Comparison of ENCODE assay signal across 8 mouse cellular contexts in the genomic region with DNA sequence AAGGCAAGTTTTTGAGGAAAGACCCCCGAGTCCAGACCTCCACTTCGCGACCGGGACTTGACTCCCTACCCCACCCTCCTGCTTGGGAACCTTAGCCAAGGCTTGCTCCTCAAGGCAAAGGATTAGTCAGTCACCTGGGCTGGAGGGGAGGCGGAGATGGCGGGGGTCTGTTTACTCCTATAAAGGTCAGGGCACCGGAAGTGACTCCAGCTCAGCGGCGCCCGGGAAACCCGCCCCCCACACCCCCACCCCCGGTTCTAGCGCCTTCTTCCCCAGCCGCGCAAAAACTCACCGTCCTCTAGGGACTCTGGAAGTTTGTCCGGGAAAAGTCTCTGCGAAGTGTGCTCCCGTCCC. TPM values are rescaled to one million over a fixed set of nuclear protein-coding genes. Genes with fewer than 3 reads are reported as not detected.
A peak's percentile ranks its signal among the peaks of the same experiment; 100 is the strongest.
DNase-seq lines count a peak whose midpoint lies in the region; ATAC-seq and TF ChIP-seq lines count a peak whose summit lies in the region.

No protein-coding gene starts in this region.

- no peaks in the 10 kb centered on the region; the same call in 1 of the 2 replicates for H3K4me1 ChIP-seq in kidney, adult 2 months (ENCODE audit: control insufficient read depth, insufficient read depth, low read length)
- H3K4me1 ChIP-seq in bone marrow macrophage, adult 2 months (ENCODE audit: control insufficient read depth, insufficient read depth, low read length) = no peaks in the 10 kb centered on the region
- peaks cover 24% of the 10 kb centered on the region for H3K4me1 ChIP-seq in hindbrain, embryonic 14.5 days (replicated peaks; ENCODE audit: control insufficient read depth, insufficient read depth, low read length)
- peaks cover 25% of the 10 kb centered on the region for H3K4me1 ChIP-seq in midbrain, embryonic 15.5 days

- no peaks in the 10 kb centered on the region for H3K9me3 ChIP-seq in hindbrain, embryonic 14.5 days (ENCODE audit: control insufficient read depth, low read length)
- no peaks in the 10 kb centered on the region for H3K9me3 ChIP-seq in midbrain, embryonic 15.5 days

- H3K27ac ChIP-seq in kidney, adult 2 months (ENCODE audit: insufficient read depth, low read depth, low read length) = no peak overlapping the region
- no peak overlapping the region for H3K27ac ChIP-seq in bone marrow macrophage, adult 2 months (ENCODE audit: insufficient read depth, low read depth, low read length)
- H3K27ac ChIP-seq in hindbrain, embryonic 14.5 days = no peak overlapping the region
- no peak overlapping the region for H3K27ac ChIP-seq in midbrain, embryonic 15.5 days

- peak overlapping the region; percentile 58 for H3K4me3 ChIP-seq in kidney, adult 2 months (ENCODE audit: insufficient read depth, low read depth, low read length)
- H3K4me3 ChIP-seq in bone marrow macrophage, adult 2 months (ENCODE audit: insufficient read depth, low read length) = peak overlapping the region; percentile 61
- H3K4me3 ChIP-seq in hindbrain, embryonic 14.5 days (replicated peaks; ENCODE audit: low read length) = peak overlapping the region; percentile 55
- H3K4me3 ChIP-seq in midbrain, embryonic 15.5 days = peak overlapping the region; percentile 55

- no peak for DNase-seq in kidney, adult 2 months
- DNase-seq in kidney, postnatal 14 days = no peak
- no peak for DNase-seq in hindbrain, embryonic 14.5 days (ENCODE audit: low spot score)
- no peak for DNase-seq in cerebellum, postnatal 4 days (ENCODE audit: low spot score in 2 of 2)

- 5% methylated on average over 19 of the region's 19 CpGs for WGBS in kidney, adult 2 months
- WGBS in hindbrain, embryonic 14.5 days = under 1% methylated on average over 19 of the region's 19 CpGs
- WGBS in midbrain, embryonic 15.5 days = under 1% methylated on average over 19 of the region's 19 CpGs

- no peak for ATAC-seq in hindbrain, embryonic 14.5 days (ENCODE audit: low FRiP score)
- 0 out of 2 replicates have a peak, but pooled peaks have one; percentile 13 for ATAC-seq in midbrain, embryonic 15.5 days (replicated peaks)
- ATAC-seq in monocyte, adult 5-6 weeks (replicated peaks; ENCODE audit: insufficient number of reproducible peaks, low FRiP score, low TSS enrichment, poor library complexity, severe bottlenecking) = no peak
- ATAC-seq in megakaryocyte progenitor cell, adult 5-6 weeks (replicated peaks; ENCODE audit: poor library complexity) = no peak

- H3K27me3 ChIP-seq in kidney, adult 2 months (replicated peaks; ENCODE audit: control insufficient read depth, insufficient read depth, low read length) = no peaks in the 10 kb centered on the region
- peaks cover 42% of the 10 kb centered on the region for H3K27me3 ChIP-seq in hindbrain, embryonic 14.5 days (ENCODE audit: control insufficient read depth, insufficient read depth, low read length)
- H3K27me3 ChIP-seq in midbrain, embryonic 15.5 days (replicated peaks) = peaks cover 47% of the 10 kb centered on the region

- H3K9ac ChIP-seq in hindbrain, embryonic 14.5 days = peak overlapping the region; percentile 60; the same call in 1 of the 2 replicates
- H3K9ac ChIP-seq in midbrain, embryonic 15.5 days = peak overlapping the region; percentile 51; the same call in 1 of the 2 replicates

- no peaks in the 10 kb centered on the region for H3K36me3 ChIP-seq in kidney, adult 2 months (ENCODE audit: control insufficient read depth, insufficient read depth, low read length)
- H3K36me3 ChIP-seq in hindbrain, embryonic 14.5 days (replicated peaks; ENCODE audit: control insufficient read depth, insufficient read depth) = no peaks in the 10 kb centered on the region
- no peaks in the 10 kb centered on the region for H3K36me3 ChIP-seq in midbrain, embryonic 15.5 days (replicated peaks)

- TF ChIP-seq CTCF in kidney, adult 2 months (conservative IDR thresholded peaks at IDR 0.05; ENCODE audit: insufficient read depth, insufficient read length, low read depth, low read length) = no peak
- no peak for TF ChIP-seq CTCF in bone marrow macrophage, adult 2 months (IDR thresholded peaks at IDR 0.05; ENCODE audit: low read depth, low read length)

- TF ChIP-seq POLR2A in kidney, adult 2 months (IDR thresholded peaks at IDR 0.05; ENCODE audit: low read depth, low read length) = no peak
- no peak for TF ChIP-seq POLR2A in bone marrow macrophage, adult 2 months (IDR thresholded peaks at IDR 0.05; ENCODE audit: borderline replicate concordance, low read depth, low read length)

- peak overlapping the region; percentile 90 for H3K4me2 ChIP-seq in hindbrain, embryonic 14.5 days (replicated peaks)
- H3K4me2 ChIP-seq in midbrain, embryonic 15.5 days = peak overlapping the region; percentile 96

RNA-seq across cellular contexts. Expression of a gene that starts 0.4 kb away (rescaled TPM):
- 2.1 and 13.2 TPM in 2 replicates for polyA plus RNA-seq in kidney, adult 2 months (2012; rRNA removed)
- polyA plus RNA-seq in bone marrow macrophage, adult 2 months (2012; ENCODE audit: insufficient read depth, insufficient read length, missing spikeins) = 0.53 TPM in 1 of 2 replicates, not detected in the other
- polyA plus RNA-seq in hindbrain, embryonic 14.5 days (2014; fragmentation: Nextera tagmentation; extraction: Ambion mirVana) = 6.9 and 7.2 TPM in 2 replicates
- polyA plus RNA-seq in midbrain, embryonic 15.5 days (2015; fragmentation: Nextera tagmentation; extraction: Ambion mirVana) = 5.1 and 5.5 TPM in 2 replicates
- total RNA-seq in monocyte, adult 5-6 weeks (2017) = 3.4 to 17.2 TPM (median 3.9 TPM) in 3 replicates
- 1.0 and 2.6 TPM in 2 replicates for total RNA-seq in megakaryocyte progenitor cell, adult 5-6 weeks (2015)
- 0.64 TPM in 1 of 2 replicates, not detected in the other for total RNA-seq in megakaryocyte progenitor cell, adult 5-6 weeks (2017)

RNA-seq across cellular contexts. Expression of a gene that starts 50.6 kb away (rescaled TPM):
- 34.4 and 68.9 TPM in 2 replicates for polyA plus RNA-seq in kidney, adult 2 months (2012; rRNA removed)
- 155 and 164 TPM in 2 replicates for polyA plus RNA-seq in bone marrow macrophage, adult 2 months (2012; ENCODE audit: insufficient read depth, insufficient read length, missing spikeins)
- 1,059 and 1,060 TPM in 2 replicates for polyA plus RNA-seq in hindbrain, embryonic 14.5 days (2014; fragmentation: Nextera tagmentation; extraction: Ambion mirVana)
- 905 and 933 TPM in 2 replicates for polyA plus RNA-seq in midbrain, embryonic 15.5 days (2015; fragmentation: Nextera tagmentation; extraction: Ambion mirVana)
- total RNA-seq in monocyte, adult 5-6 weeks (2017) = 108 to 155 TPM (median 147 TPM) in 3 replicates
- 251 and 286 TPM in 2 replicates for total RNA-seq in megakaryocyte progenitor cell, adult 5-6 weeks (2015)
- 254 and 291 TPM in 2 replicates for total RNA-seq in megakaryocyte progenitor cell, adult 5-6 weeks (2017)
